Mouse (Mus musculus): Measurements from ENCODE around the gene Car10.
"Not testable (repeated sequence)": the region's sequence is repeated elsewhere in the genome, so short reads cannot be mapped to it uniquely, and the experiment has no call there.

GRCm38 (mm10) chr11:93393371-93393770 lies 295.5 kb downstream of the Car10 start:
- TF ChIP-seq CHD2 (IDR thresholded peaks at IDR 0.05; ENCODE audit: low read length); POLR2A (IDR thresholded peaks at IDR 0.05; ENCODE audit: control insufficient read depth in 1 of 2, insufficient read depth in 1 of 2, low read depth in 1 of 2, low read length in 2 of 2, poor library complexity in 1 of 2); ZNF384 (IDR thresholded peaks at IDR 0.05; ENCODE audit: low read depth, low read length); TBP (IDR thresholded peaks at IDR 0.05; ENCODE audit: low read depth, low read length); MAX (IDR thresholded peaks at IDR 0.05; ENCODE audit: low read length); BHLHE40 (IDR thresholded peaks at IDR 0.05; ENCODE audit: borderline replicate concordance, low read depth, low read length); ELF1 (IDR thresholded peaks at IDR 0.05; ENCODE audit: low read depth, low read length); ZKSCAN1 (IDR thresholded peaks at IDR 0.05; ENCODE audit: low read depth, low read length); USF1 (IDR thresholded peaks at IDR 0.05; ENCODE audit: low read depth, low read length); CTCF (IDR thresholded peaks at IDR 0.05 in 2 of 3, conservative IDR thresholded peaks at IDR 0.05 in 1 of 3; ENCODE audit: control insufficient read depth in 1 of 3, insufficient read depth in 1 of 3, low read depth in 2 of 3, low read length in 3 of 3, poor library complexity in 1 of 3, severe bottlenecking in 1 of 3); MAZ (IDR thresholded peaks at IDR 0.05; ENCODE audit: low read depth, low read length); ZMIZ1 (IDR thresholded peaks at IDR 0.05; ENCODE audit: low read depth, low read length): not testable (repeated sequence)

All from MEL (cell line).